Mouse (Mus musculus) midbrain, postnatal 0 days (tissue): ENCODE data around the gene Gm49345. TPM values are rescaled to one million over a fixed set of nuclear protein-coding genes. Genes with fewer than 3 reads are reported as not detected.
"Not testable (repeated sequence)": the region's sequence is repeated elsewhere in the genome, so short reads cannot be mapped to it uniquely, and the experiment has no call there.

Experiments
- ATAC-seq: fragments of 200-750 bp; cut with Nextera tagmentation; 2 replicates; pipeline ENCODE4 v1.8.0; 2017; ENCODE audit warnings: moderate number of reproducible peaks, mild to moderate bottlenecking, moderate TSS enrichment, moderate library complexity; ENCODE audit not compliant: low FRiP score
- DNase-seq: peaks from one replicate; pipeline ENCODE4 v3.0.0-alpha.2; 2015; ENCODE audit warnings: low spot score
- H3K27ac ChIP-seq: fragments of 300-500 bp; sonication (generic); 2 replicates; pipeline ENCODE4 v1.5.1; 2014; ENCODE audit warnings: low read depth, mild to moderate bottlenecking, low read length, mixed read lengths
- H3K27me3 ChIP-seq: fragments of 300-500 bp; sonication (generic); 2 replicates; pipeline ENCODE4 v1.6.1; 2014; ENCODE audit warnings: low read length, control low read depth, mixed read lengths; ENCODE audit not compliant: insufficient read depth
- H3K36me3 ChIP-seq: fragments of 300-500 bp; sonication (generic); 2 replicates; pipeline ENCODE4 v1.6.1; 2014; ENCODE audit warnings: low read length, control low read depth, mixed read lengths; ENCODE audit not compliant: insufficient read depth
- H3K4me1 ChIP-seq: fragments of 300-500 bp; sonication (generic); 2 replicates; pipeline ENCODE4 v1.6.1; 2014; ENCODE audit warnings: mild to moderate bottlenecking, control low read depth, antibody characterized with exemption, low read length, mixed read lengths; ENCODE audit not compliant: insufficient read depth
- H3K4me2 ChIP-seq: fragments of 300-500 bp; sonication (generic); 2 replicates; pipeline ENCODE4 v1.6.1; 2014; ENCODE audit warnings: low read depth, mild to moderate bottlenecking, low read length, mixed read lengths; ENCODE audit not compliant: poor library complexity, severe bottlenecking
- H3K4me3 ChIP-seq: fragments of 300-500 bp; sonication (generic); 2 replicates; pipeline ENCODE4 v1.5.1; 2014; ENCODE audit warnings: low read depth, mild to moderate bottlenecking, low read length, moderate library complexity
- H3K9ac ChIP-seq: fragments of 300-500 bp; sonication (generic); replicated peaks from 2 replicates; pipeline ENCODE4 v1.6.1; 2014; ENCODE audit warnings: mild to moderate bottlenecking, low read length, moderate library complexity, mixed read lengths; ENCODE audit not compliant: poor library complexity, severe bottlenecking
- H3K9me3 ChIP-seq: fragments of 300-500 bp; sonication (generic); 2 replicates; pipeline ENCODE4 v1.6.1; 2016; ENCODE audit warnings: low read length, control low read depth
- CTCF ChIP-seq: IDR thresholded peaks from 2 replicates; pipeline ENCODE4 v1.5.1; 2016; ENCODE audit warnings: antibody characterized with exemption, mild to moderate bottlenecking
- WGBS: fragments of 180-500 bp; shearing (Covaris S2); extraction: QIAGEN DNeasy Blood & Tissue Kit; methylation state at CpG from one replicate; pipeline ENCODE4 v1.1.7; 2014; 5-methylcytosine and 5-hydroxymethylcytosine counted together
- polyA plus RNA-seq: library from polyadenylated mRNA; unstranded; fragments of >200 nt; fragmentation: Nextera tagmentation; extraction: Ambion mirVana; gene quantifications from 2 replicates; pipeline ENCODE4 v1.2.1, GENCODE M21; 2015
- total RNA-seq: library from RNA; depleted of rRNA; stranded (reverse); fragments of >200 nt; gene quantifications from 2 replicates; pipeline ENCODE4 v1.2.3, GENCODE M21; 2014; rRNA removed

Gm49345 gene
- total RNA-seq (not detected in 2 replicates), polyA plus RNA-seq (1.5 and 1.9 TPM in 2 replicates)

DNA sequence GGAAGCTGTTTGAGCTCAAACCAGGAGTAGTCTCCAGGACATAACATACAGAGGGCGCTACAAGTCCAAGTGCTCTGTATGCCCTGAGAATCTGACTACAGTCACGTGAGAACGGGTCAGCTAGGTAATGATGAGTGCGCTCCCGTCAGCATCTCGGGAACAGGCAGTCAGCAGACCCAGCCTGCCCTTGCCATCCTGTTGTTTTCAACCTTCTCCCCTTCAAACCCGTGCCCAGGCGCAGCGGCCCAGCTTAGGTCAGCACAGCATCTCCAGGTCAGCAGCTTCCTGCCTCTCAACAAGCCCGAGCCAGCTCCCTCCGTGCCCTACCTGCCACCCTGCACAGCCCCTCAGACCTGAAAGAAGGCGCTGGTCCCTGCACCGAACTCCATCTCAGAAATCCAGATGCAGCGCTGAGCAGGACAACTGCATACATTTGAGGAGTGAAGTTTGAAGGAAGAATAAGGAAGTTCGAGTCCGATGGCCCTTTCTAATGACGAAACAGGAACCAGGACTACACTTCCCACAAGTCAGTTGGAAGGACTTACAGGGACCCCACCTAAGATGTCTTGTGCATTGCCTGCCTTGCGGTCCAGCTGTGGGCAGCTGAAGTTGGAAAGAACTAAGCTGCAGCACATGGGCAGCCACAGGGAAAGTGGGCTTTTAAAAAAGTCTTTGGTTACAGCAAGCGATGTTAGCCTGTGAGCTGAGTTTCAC is at the start of gene Gm49345, which contains the start of gene Zfp729a:
Gm49345 (minus strand) TSS at position 476 of the 714 bp plus-strand sequence.
Zfp729a (minus strand) TSS at position 498 of the 714 bp plus-strand sequence.
- under 1% methylated on average over 19 of the region's 19 CpGs for WGBS
- DNase-seq (peak; percentile 94), ATAC-seq (peak; percentile 99)
- peak; percentile 74 for TF ChIP-seq CTCF
- H3K36me3 ChIP-seq: no peaks in the 10 kb centered on the region
- H3K27ac ChIP-seq: peak within 1 kb of the TSS; percentile 62
- H3K4me2 ChIP-seq: peak within 1 kb of the TSS; percentile 51
- no peaks in the 10 kb centered on the region for H3K9me3 ChIP-seq
- peak within 1 kb of the TSS; percentile 69; the same call in 1 of the 2 replicates for H3K9ac ChIP-seq
- H3K4me1 ChIP-seq: no peaks in the 10 kb centered on the region
- no peaks in the 10 kb centered on the region for H3K27me3 ChIP-seq
- peak within 1 kb of the TSS; percentile 76 for H3K4me3 ChIP-seq

DNA sequence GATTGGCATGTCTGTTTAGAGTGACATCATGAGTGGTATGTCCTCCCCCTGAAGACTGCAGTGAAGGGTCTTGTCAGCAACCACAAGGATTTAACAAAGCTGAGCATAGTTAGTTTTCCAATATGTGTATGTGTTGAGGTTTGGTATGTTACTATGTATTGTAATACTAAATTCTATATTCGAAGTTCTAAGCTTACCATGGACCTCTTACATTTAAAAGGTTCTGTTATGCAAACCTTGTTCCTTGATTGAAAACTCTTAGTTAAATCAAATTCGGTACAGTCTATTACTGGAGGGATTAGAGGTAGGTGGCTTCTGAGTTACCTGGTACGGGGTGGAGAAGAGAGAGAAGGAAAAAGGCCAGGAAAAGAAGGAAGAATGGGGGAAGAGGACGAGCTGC is 49.4 kb upstream of the Gm49345 start, which contains the start of gene Zfp738:
Zfp738 (minus strand) TSS at position 101 of the 400 bp plus-strand sequence.
- WGBS: 78% methylated on average over 4 of the region's 4 CpGs
- Histone ChIP-seq H3K4me3 (no peak within 1 kb of the TSS), H3K27me3 (no peaks in the 10 kb centered on the region), H3K27ac (no peak within 1 kb of the TSS), H3K9me3 (no peaks in the 10 kb centered on the region), H3K9ac (no peak within 1 kb of the TSS), H3K36me3 (no peaks in the 10 kb centered on the region), H3K4me1 (no peaks in the 10 kb centered on the region), H3K4me2 (no peak within 1 kb of the TSS)
- DNase-seq (no peak), ATAC-seq (no peak)
- no peak for TF ChIP-seq CTCF

DNA sequence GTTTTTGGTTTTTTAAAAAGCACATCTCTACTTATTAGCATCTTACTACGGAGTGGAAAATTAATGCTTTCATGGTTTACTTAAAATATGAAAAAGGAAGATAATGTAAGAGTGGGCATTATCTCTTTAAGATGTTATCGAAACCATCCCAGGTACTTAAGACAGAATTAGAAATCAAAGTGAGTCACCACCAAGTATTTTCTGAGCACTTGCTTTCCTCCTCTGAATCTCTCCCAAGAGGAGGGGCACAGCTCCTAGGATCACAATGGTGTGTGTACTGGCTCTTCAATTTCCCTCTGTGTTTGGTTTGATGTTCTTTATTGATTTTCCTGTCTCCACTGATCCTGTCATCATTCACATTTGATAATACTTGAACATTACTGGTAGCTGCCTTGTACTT is 46.3 kb upstream of the Gm49345 start:
- WGBS: 50% methylated on average over 2 of the region's 2 CpGs
- ATAC-seq: peak; percentile 43; the same call in 1 of the 2 replicates
- H3K4me1 ChIP-seq, H3K36me3 ChIP-seq, H3K9me3 ChIP-seq, DNase-seq, H3K9ac ChIP-seq, H3K27me3 ChIP-seq, H3K27ac ChIP-seq: not testable (repeated sequence)
- peak overlapping the region; percentile 59 for H3K4me2 ChIP-seq
- H3K4me3 ChIP-seq: peak overlapping the region; percentile 70

DNA sequence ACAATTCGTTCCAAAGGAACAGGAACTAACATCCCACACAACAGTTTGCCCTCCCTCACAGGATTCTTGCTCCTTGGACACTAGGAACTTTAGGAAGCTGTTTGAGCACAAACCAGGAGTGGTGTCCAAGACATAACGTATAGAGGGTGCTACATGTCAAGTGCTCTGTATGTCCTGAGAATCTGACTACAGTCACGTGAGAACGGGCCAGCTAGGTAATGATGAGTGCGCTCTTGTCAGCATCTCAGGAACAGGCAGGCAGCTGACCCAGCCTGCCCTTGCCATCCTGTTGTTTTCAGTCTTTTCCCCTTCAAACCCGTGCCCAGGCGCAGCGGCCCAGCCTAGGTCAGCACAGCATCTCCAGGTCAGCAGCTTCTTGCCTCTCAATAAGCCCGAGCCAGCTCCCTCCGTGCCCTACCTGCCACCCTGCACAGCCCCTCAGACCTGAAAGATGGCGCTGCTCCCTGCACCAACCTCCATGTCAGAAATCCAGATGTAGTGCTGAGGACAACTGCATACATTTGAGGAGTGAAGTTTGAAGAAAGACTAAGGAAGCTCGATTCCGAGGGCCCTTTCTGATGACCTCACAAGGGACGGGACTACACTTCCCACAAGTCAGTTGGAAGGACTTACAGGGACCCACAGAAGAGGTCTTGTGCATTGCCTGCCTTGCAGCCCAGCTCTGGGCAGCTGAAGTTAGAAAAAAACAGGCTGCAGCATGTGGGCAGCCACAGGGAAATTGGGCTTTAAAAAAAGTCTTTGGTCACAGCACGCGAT is 45.6 kb upstream of the Gm49345 start:
- not testable (repeated sequence) for H3K27me3 ChIP-seq, H3K36me3 ChIP-seq, H3K9me3 ChIP-seq, H3K4me1 ChIP-seq
- WGBS: 14% methylated on average over 16 of the region's 16 CpGs
- Histone ChIP-seq H3K4me2 (peak overlapping the region; percentile 59), H3K4me3 (peak overlapping the region; percentile 70), H3K27ac (peak overlapping the region; percentile 63; the same call in 1 of the 2 replicates), H3K9ac (peak overlapping the region; percentile 70)
- peak; percentile 42; the same call in 1 of the 2 replicates for TF ChIP-seq CTCF
- peak; percentile 94 for DNase-seq
- ATAC-seq: peak; percentile 100

DNA sequence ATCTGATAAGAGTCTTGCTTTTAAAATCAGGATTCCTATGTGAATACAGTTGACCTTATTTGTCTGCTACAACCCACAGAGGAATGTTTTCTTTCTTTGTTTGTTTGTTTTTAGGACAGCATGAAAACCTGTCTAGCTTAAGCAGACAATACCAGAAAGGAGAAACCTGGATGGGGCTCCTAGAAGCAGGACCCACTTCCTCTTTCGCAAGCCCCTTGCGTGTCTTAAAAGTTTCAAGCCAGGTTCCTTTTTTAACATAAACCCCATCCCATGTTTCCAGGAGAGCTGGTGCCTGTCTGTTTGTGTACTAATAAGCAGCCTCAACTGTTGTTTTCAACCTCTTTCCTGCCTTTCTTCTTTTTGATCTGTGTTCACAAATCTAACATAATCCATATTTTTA is 37.3 kb upstream of the Gm49345 start:
- Histone ChIP-seq H3K27me3 (no peaks in the 10 kb centered on the region), H3K4me2 (no peak overlapping the region), H3K4me3 (no peak overlapping the region), H3K27ac (no peak overlapping the region), H3K9me3 (no peaks in the 10 kb centered on the region), H3K9ac (no peak overlapping the region), H3K36me3 (no peaks in the 10 kb centered on the region), H3K4me1 (no peaks in the 10 kb centered on the region)
- 93% methylated on average over 2 of the region's 2 CpGs for WGBS
- TF ChIP-seq CTCF: no peak
- no peak for DNase-seq
- no peak for ATAC-seq

DNA sequence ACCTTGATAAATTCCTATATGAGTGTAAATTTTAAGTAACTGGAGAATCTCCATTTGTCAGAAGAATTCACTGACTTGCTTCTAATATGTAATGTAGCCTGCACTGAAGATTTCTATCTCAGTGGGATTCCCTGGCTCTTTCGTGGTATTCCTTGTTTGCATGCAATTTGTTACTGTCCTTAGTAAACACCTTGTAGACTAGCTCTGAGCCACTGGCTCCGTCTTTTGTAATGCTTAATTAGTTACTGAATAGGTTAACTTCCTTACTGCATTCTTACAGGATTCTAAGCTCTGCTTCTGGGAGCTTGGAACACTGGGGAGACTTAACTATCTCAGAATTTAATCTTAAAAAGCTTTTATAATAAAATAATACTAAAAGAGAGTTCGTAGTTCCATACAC is 14.9 kb upstream of the Gm49345 start:
- Histone ChIP-seq H3K36me3 (no peaks in the 10 kb centered on the region), H3K27me3 (no peaks in the 10 kb centered on the region), H3K4me2 (no peak overlapping the region), H3K4me1 (no peaks in the 10 kb centered on the region), H3K4me3 (no peak overlapping the region), H3K9me3 (no peaks in the 10 kb centered on the region), H3K9ac (no peak overlapping the region), H3K27ac (no peak overlapping the region)
- 33% methylated on average over 3 of the region's 3 CpGs for WGBS
- DNase-seq: no peak
- no peak for TF ChIP-seq CTCF
- ATAC-seq: no peak
